Mouse (Mus musculus) liver, adult 2 months (tissue): ENCODE measurements around the gene Pcgf6.

Experiments used
- CTCF ChIP-seq: fragments of 200-500 bp; IDR thresholded peaks from 2 replicates; pipeline ENCODE4 v1.5.1; 2011; ENCODE audit warnings: low read depth, low read length, control low read depth
- POLR2A ChIP-seq: fragments of 200-500 bp; IDR thresholded peaks from 2 replicates; pipeline ENCODE4 v1.6.1; 2011; ENCODE audit warnings: low read length, control low read depth; ENCODE audit not compliant: insufficient read depth; ENCODE audit errors: extremely low read depth

- TF ChIP-seq POLR2A: no peak
- no peak for TF ChIP-seq CTCF
Measured at GRCm38 (mm10) chr19:47053471-47053870, 2.8 kb upstream of the Pcgf6 start.
